Mouse (Mus musculus) lung, postnatal 10 days (tissue): ENCODE measurements around the gene Gm10778.
"Not testable (repeated sequence)": the region's sequence is repeated elsewhere in the genome, so short reads cannot be mapped to it uniquely, and the experiment has no call there.

Experiments used
- DNase-seq: peaks from one replicate; pipeline ENCODE4 v3.0.0; 2021

Gene Gm10778

GRCm38 (mm10) chr10:81628390-81628789, 20.5 kb upstream of the Gm10778 start, which contains the start of gene Ankrd24:
Gene Ankrd24, plus strand, starts transcription at chr10:81628540.
- no peak for DNase-seq

- peak; percentile 92 for DNase-seq
Observed at GRCm38 (mm10) chr10:81633253-81634099, 15.4 kb upstream of the Gm10778 start.

- no peak for DNase-seq
Observed at GRCm38 (mm10) chr10:81636338-81636737, 12.5 kb upstream of the Gm10778 start.

GRCm38 (mm10) chr10:81638101-81638500, 10.8 kb upstream of the Gm10778 start:
- DNase-seq: no peak

- peak; percentile 50 for DNase-seq
Observed at GRCm38 (mm10) chr10:81640825-81641224, 8.0 kb upstream of the Gm10778 start.

- DNase-seq: no peak
Observed at GRCm38 (mm10) chr10:81641566-81641965, 7.3 kb upstream of the Gm10778 start.

GRCm38 (mm10) chr10:81641978-81642647, 6.7 kb upstream of the Gm10778 start:
- no peak for DNase-seq

GRCm38 (mm10) chr10:81642648-81643448, 6.0 kb upstream of the Gm10778 start:
- DNase-seq: no peak

GRCm38 (mm10) chr10:81643449-81644055, 5.3 kb upstream of the Gm10778 start:
- DNase-seq: peak; percentile 96

GRCm38 (mm10) chr10:81644162-81644561, 4.7 kb upstream of the Gm10778 start:
- no peak for DNase-seq

- DNase-seq: no peak
Observed at GRCm38 (mm10) chr10:81644716-81645115, 4.1 kb upstream of the Gm10778 start.

- no peak for DNase-seq
Observed at GRCm38 (mm10) chr10:81645391-81645790, 3.5 kb upstream of the Gm10778 start.

GRCm38 (mm10) chr10:81646015-81646555, 2.8 kb upstream of the Gm10778 start:
- DNase-seq: no peak

- DNase-seq: no peak
Observed at GRCm38 (mm10) chr10:81655178-81655577, 6.3 kb downstream of the Gm10778 start.

- no peak for DNase-seq
Observed at GRCm38 (mm10) chr10:81656174-81656573, 7.3 kb downstream of the Gm10778 start.

GRCm38 (mm10) chr10:81687114-81687513, 38.3 kb downstream of the Gm10778 start:
- DNase-seq: not testable (repeated sequence)

- not testable (repeated sequence) for DNase-seq
Observed at GRCm38 (mm10) chr10:81704531-81705301, 55.9 kb downstream of the Gm10778 start, which contains the start of gene Zfp433. Gene Zfp433, plus strand, starts transcription at chr10:81704825.
